Mouse (Mus musculus): Measurements from ENCODE around the gene Usp36.

The Usp36 gene

DNA sequence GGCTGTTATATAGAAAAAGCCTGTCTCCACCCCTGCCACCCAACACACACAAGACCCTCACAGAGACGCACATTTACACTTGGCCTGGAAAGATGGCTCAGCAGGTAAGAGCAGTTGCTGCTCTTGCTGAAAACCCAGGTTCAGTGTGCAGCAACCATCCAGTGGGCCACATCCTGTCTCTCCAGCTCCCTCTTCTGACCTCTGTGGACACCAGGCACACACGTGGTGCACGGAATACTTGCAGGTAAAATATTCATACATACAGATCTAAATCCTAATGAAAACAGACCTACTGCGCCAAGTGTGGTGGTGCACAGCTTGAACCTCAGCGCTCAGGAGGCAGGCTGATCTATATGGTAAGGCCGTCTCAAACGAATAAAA, 23.4 kb downstream of the Usp36 start:
- H3K36me3 ChIP-seq (ENCODE audit: insufficient read depth, low read length) = peaks cover 97% of the 10 kb centered on the region
- H3K4me1 ChIP-seq (replicated peaks; ENCODE audit: low read depth, low read length) = peaks cover 41% of the 10 kb centered on the region
- TF ChIP-seq POU5F1 (IDR thresholded peaks at IDR 0.05; ENCODE audit: borderline replicate concordance, low read length) (no peak), CTCF (conservative IDR thresholded peaks at IDR 0.05; ENCODE audit: low read length) (no peak), NANOG (IDR thresholded peaks at IDR 0.05; ENCODE audit: borderline replicate concordance, low read length) (no peak)
- H3K4me3 ChIP-seq (replicated peaks; ENCODE audit: low read length) = no peak overlapping the region
- no peaks in the 10 kb centered on the region for H3K9me3 ChIP-seq (ENCODE audit: low read length)
- H3K27me3 ChIP-seq (ENCODE audit: insufficient read depth, low read length) = no peaks in the 10 kb centered on the region

DNA sequence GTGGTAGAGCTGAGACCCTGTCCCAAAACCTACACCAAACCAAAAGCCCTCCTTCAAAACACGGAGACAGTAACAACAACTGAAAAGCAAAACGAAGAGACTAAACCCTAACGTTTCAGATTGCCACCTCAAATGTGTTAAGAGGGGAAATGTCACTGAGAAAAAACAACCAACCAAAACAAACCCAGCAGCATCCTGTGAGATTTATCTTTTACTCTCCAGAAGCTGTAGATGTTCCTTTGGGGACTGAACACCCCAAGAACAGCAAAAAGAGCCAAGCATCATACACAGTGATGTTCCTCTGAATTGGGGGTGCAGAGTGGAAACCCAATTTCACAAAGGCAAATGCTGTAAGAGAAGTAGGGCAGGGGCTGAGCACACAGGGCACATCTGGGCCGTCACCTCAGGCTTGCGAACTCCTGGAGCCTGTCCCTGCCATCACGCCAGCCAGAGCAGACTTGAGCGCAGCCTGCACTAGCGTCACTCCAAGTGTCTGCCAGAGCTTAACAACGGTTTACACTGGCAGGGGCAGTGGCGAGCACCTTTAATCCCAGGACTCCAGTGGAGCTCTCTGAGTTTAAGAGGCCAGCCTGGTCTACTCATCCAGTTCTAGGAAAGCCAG, 23.9 kb downstream of the Usp36 start:
- Histone ChIP-seq H3K4me1 (replicated peaks; ENCODE audit: low read depth, low read length) (peaks cover 41% of the 10 kb centered on the region), H3K4me3 (replicated peaks; ENCODE audit: low read length) (no peak overlapping the region), H3K36me3 (ENCODE audit: insufficient read depth, low read length) (peaks cover 97% of the 10 kb centered on the region), H3K27me3 (ENCODE audit: insufficient read depth, low read length) (no peaks in the 10 kb centered on the region), H3K9me3 (ENCODE audit: low read length) (no peaks in the 10 kb centered on the region)
- TF ChIP-seq CTCF (conservative IDR thresholded peaks at IDR 0.05; ENCODE audit: low read length) = no peak

GRCm38 (mm10) chr11:118265621-118266020, 24.4 kb downstream of the Usp36 start:
- H3K9me3 ChIP-seq (ENCODE audit: low read length) = no peaks in the 10 kb centered on the region
- H3K4me3 ChIP-seq (replicated peaks; ENCODE audit: low read length) = no peak overlapping the region
- no peaks in the 10 kb centered on the region for H3K27me3 ChIP-seq (ENCODE audit: insufficient read depth, low read length)
- peaks cover 98% of the 10 kb centered on the region for H3K36me3 ChIP-seq (ENCODE audit: insufficient read depth, low read length)
- peaks cover 41% of the 10 kb centered on the region for H3K4me1 ChIP-seq (replicated peaks; ENCODE audit: low read depth, low read length)
- no peak for TF ChIP-seq CTCF (conservative IDR thresholded peaks at IDR 0.05; ENCODE audit: low read length)
- TF ChIP-seq POU5F1 (IDR thresholded peaks at IDR 0.05; ENCODE audit: borderline replicate concordance, low read length) = no peak

DNA sequence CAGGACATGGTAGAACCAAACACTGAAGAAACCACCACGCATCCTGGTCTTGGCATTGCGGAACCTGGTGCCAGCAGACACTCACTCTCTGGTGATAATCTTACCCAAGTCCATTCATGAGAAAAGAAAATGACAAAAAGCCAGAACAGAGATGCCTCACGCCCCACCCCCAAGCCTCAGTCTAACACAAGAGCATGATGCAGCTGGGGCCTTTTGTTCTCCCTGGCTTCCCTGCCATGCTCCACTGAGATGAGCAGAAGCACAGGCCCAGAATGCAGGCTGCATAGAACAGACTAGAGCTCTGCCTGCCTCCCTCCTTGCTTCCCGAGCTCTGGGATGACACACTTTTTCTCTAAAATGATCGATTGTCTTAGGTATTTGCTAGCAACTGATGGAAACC, 26.9 kb downstream of the Usp36 start:
- Histone ChIP-seq H3K27me3 (ENCODE audit: insufficient read depth, low read length) (no peaks in the 10 kb centered on the region), H3K4me1 (replicated peaks; ENCODE audit: low read depth, low read length) (peaks cover 37% of the 10 kb centered on the region), H3K4me3 (replicated peaks; ENCODE audit: low read length) (no peak overlapping the region), H3K9me3 (ENCODE audit: low read length) (no peaks in the 10 kb centered on the region), H3K36me3 (ENCODE audit: insufficient read depth, low read length) (peaks cover 100% of the 10 kb centered on the region)
- TF ChIP-seq CTCF (conservative IDR thresholded peaks at IDR 0.05; ENCODE audit: low read length) = no peak
- no peak for TF ChIP-seq POU5F1 (IDR thresholded peaks at IDR 0.05; ENCODE audit: borderline replicate concordance, low read length)
- TF ChIP-seq NANOG (IDR thresholded peaks at IDR 0.05; ENCODE audit: borderline replicate concordance, low read length) = no peak

- Histone ChIP-seq H3K4me3 (replicated peaks; ENCODE audit: low read length) (no peak overlapping the region), H3K4me1 (replicated peaks; ENCODE audit: low read depth, low read length) (peaks cover 42% of the 10 kb centered on the region), H3K27me3 (ENCODE audit: insufficient read depth, low read length) (no peaks in the 10 kb centered on the region), H3K36me3 (ENCODE audit: insufficient read depth, low read length) (peaks cover 92% of the 10 kb centered on the region), H3K9me3 (ENCODE audit: low read length) (no peaks in the 10 kb centered on the region)
- no peak for TF ChIP-seq CTCF (conservative IDR thresholded peaks at IDR 0.05; ENCODE audit: low read length)
- no peak for TF ChIP-seq POU5F1 (IDR thresholded peaks at IDR 0.05; ENCODE audit: borderline replicate concordance, low read length)
- TF ChIP-seq NANOG (IDR thresholded peaks at IDR 0.05; ENCODE audit: borderline replicate concordance, low read length) = no peak
Observed at GRCm38 (mm10) chr11:118260081-118260480, 30.0 kb downstream of the Usp36 start.

DNA sequence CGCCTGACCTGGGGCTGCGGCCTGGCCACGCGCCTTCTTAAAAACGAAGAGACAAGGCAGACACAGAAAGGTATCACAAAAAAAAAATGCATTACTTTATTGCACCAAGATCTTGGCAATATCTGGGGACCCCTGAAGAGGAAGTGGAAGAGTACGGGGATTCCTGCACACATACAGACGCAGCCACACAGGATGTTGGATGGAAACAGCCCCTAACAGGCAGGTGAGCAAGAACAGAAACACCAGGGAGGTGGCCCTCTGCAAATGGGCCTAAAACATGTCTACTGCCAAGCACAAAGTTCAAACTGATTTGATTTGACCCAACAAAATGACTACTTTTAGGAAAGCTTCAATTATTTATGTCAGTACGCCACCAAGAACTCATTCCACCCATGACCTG, 30.5 kb downstream of the Usp36 start:
- Histone ChIP-seq H3K9me3 (ENCODE audit: low read length) (no peaks in the 10 kb centered on the region), H3K4me3 (replicated peaks; ENCODE audit: low read length) (no peak overlapping the region), H3K27me3 (ENCODE audit: insufficient read depth, low read length) (no peaks in the 10 kb centered on the region), H3K4me1 (replicated peaks; ENCODE audit: low read depth, low read length) (peaks cover 47% of the 10 kb centered on the region), H3K36me3 (ENCODE audit: insufficient read depth, low read length) (peaks cover 87% of the 10 kb centered on the region)
- TF ChIP-seq POU5F1 (IDR thresholded peaks at IDR 0.05; ENCODE audit: borderline replicate concordance, low read length) = no peak
- TF ChIP-seq CTCF (conservative IDR thresholded peaks at IDR 0.05; ENCODE audit: low read length) = no peak
- no peak for TF ChIP-seq NANOG (IDR thresholded peaks at IDR 0.05; ENCODE audit: borderline replicate concordance, low read length)

DNA sequence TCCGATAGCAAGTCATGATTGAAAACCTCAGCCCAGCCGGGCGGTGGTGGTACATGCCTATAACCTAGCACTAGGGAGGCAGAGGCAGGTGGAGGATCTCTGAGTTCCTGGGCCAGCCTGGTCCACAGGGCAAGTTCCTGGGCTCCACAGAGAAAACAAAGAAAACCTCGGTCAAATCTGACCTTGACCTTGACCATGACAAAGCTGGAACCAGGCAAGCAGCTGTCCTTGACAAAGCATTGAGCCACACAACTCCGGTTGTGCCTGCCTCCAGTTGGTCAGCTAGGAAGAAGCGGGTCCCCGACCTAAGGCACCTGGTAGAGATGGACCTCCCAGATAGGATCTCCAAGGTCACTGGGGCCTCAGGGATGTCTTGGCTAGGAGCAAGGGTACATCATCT, 33.7 kb downstream of the Usp36 start:
- TF ChIP-seq POU5F1 (IDR thresholded peaks at IDR 0.05; ENCODE audit: borderline replicate concordance, low read length) = no peak
- TF ChIP-seq NANOG (IDR thresholded peaks at IDR 0.05; ENCODE audit: borderline replicate concordance, low read length) = no peak
- no peak for TF ChIP-seq CTCF (conservative IDR thresholded peaks at IDR 0.05; ENCODE audit: low read length)
- no peaks in the 10 kb centered on the region for H3K9me3 ChIP-seq (ENCODE audit: low read length)
- H3K4me3 ChIP-seq (replicated peaks; ENCODE audit: low read length) = no peak overlapping the region; the same call in 1 of the 2 replicates
- no peaks in the 10 kb centered on the region for H3K27me3 ChIP-seq (ENCODE audit: insufficient read depth, low read length)
- H3K36me3 ChIP-seq (ENCODE audit: insufficient read depth, low read length) = peaks cover 55% of the 10 kb centered on the region
- peaks cover 46% of the 10 kb centered on the region for H3K4me1 ChIP-seq (replicated peaks; ENCODE audit: low read depth, low read length)

DNA sequence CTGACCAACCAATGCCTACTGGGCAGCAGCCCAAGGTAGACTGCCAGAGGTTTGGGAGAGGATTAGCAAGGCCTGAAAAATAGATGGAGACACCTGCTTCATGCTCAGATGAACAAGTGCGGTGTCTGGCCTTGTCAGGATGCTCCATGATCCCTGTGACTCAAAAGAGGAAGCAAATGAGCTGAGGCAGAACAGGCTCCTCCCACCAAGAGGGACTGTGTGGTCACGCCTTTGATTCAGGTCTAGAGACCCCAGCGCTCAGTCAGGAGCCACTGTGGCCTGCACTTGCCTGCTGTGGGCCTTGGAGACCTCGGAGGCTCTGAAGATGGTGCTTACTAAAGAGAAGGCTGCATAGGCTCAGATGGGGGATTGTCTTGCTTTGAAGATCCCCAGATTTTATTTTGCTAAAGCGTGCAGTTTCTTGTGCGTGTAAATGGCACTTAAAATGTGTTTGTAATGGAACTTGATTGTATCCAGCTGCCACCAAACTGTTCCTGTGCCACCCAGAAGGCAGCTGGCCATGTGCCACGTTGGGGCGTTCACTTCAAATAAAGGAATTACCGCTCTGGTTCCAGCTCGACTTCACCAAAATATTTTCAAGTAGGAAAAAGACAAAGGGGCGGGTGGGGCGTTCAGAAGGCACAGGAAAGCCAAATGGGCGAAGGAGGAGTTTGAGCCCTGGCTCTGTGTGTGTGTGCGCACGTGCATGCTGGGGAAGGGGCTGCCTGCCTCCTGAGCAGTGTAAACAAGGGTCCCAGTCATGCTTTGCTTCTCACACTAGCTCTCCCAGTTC, 35.7 kb downstream of the Usp36 start:
- Histone ChIP-seq H3K4me3 (replicated peaks; ENCODE audit: low read length) (no peak overlapping the region), H3K36me3 (ENCODE audit: insufficient read depth, low read length) (peaks cover 35% of the 10 kb centered on the region), H3K9me3 (ENCODE audit: low read length) (no peaks in the 10 kb centered on the region), H3K27me3 (ENCODE audit: insufficient read depth, low read length) (no peaks in the 10 kb centered on the region), H3K4me1 (replicated peaks; ENCODE audit: low read depth, low read length) (peaks cover 47% of the 10 kb centered on the region)
- TF ChIP-seq POU5F1 (IDR thresholded peaks at IDR 0.05; ENCODE audit: borderline replicate concordance, low read length) = no peak
- TF ChIP-seq CTCF (conservative IDR thresholded peaks at IDR 0.05; ENCODE audit: low read length) = no peak
- TF ChIP-seq NANOG (IDR thresholded peaks at IDR 0.05; ENCODE audit: borderline replicate concordance, low read length) = no peak

All from E14TG2a.4 (cell line).